Mouse (Mus musculus) forebrain, postnatal 0 days (tissue): ENCODE measurements at regions not wholly inside any gene's neighbourhood (a gene's known extent, or its start where the extent isn't known, plus 50 kb on each side); places are given as distances from the start of the nearest gene placed in this dataset.

ENCODE experiments used
- ATAC-seq: fragments of 200-750 bp; cut with Nextera tagmentation; 2 replicates; pipeline ENCODE4 v1.8.0; 2017; ENCODE audit warnings: mild to moderate bottlenecking, moderate library complexity
- DNase-seq: peaks from one replicate; pipeline ENCODE4 v3.0.0-alpha.2; 2015
- H3K27ac ChIP-seq: fragments of 300-500 bp; sonication (generic); 2 replicates; pipeline ENCODE4 v1.5.1; 2014; ENCODE audit warnings: low read depth, mild to moderate bottlenecking, antibody characterized with exemption, low read length, moderate library complexity, mixed read lengths
- H3K27me3 ChIP-seq: fragments of 300-500 bp; sonication (generic); 2 replicates; pipeline ENCODE4 v1.6.1; 2014; ENCODE audit warnings: mild to moderate bottlenecking, low read length, mixed read lengths; ENCODE audit not compliant: insufficient read depth
- H3K36me3 ChIP-seq: fragments of 300-500 bp; sonication (generic); 2 replicates; pipeline ENCODE4 v1.6.1; 2014; ENCODE audit warnings: mild to moderate bottlenecking, moderate library complexity; ENCODE audit not compliant: insufficient read depth
- H3K4me1 ChIP-seq: fragments of 300-500 bp; sonication (generic); 2 replicates; pipeline ENCODE4 v1.6.1; 2014; ENCODE audit warnings: antibody characterized with exemption; ENCODE audit not compliant: insufficient read depth
- H3K4me2 ChIP-seq: fragments of 300-500 bp; sonication (generic); 2 replicates; pipeline ENCODE4 v1.6.1; 2014; ENCODE audit warnings: low read depth, mild to moderate bottlenecking, moderate library complexity
- H3K4me3 ChIP-seq: fragments of 300-500 bp; sonication (generic); 2 replicates; pipeline ENCODE4 v1.5.1; 2014; ENCODE audit warnings: low read depth, low read length, mixed read lengths
- H3K9ac ChIP-seq: fragments of 300-500 bp; sonication (generic); 2 replicates; pipeline ENCODE4 v1.6.1; 2014; ENCODE audit warnings: mild to moderate bottlenecking
- H3K9me3 ChIP-seq: fragments of 300-500 bp; sonication (generic); 2 replicates; pipeline ENCODE4 v1.6.1; 2016; ENCODE audit warnings: low read length
- CTCF ChIP-seq: sonication (generic); IDR thresholded peaks from 2 replicates; pipeline ENCODE4 v1.5.1; 2016; ENCODE audit warnings: antibody characterized with exemption, control low read depth, low read depth
- WGBS: fragments of 180-500 bp; shearing (Covaris S2); extraction: QIAGEN DNeasy Blood & Tissue Kit; methylation state at CpG from one replicate; pipeline ENCODE4 v1.1.7; 2014; 5-methylcytosine and 5-hydroxymethylcytosine counted together

DNA sequence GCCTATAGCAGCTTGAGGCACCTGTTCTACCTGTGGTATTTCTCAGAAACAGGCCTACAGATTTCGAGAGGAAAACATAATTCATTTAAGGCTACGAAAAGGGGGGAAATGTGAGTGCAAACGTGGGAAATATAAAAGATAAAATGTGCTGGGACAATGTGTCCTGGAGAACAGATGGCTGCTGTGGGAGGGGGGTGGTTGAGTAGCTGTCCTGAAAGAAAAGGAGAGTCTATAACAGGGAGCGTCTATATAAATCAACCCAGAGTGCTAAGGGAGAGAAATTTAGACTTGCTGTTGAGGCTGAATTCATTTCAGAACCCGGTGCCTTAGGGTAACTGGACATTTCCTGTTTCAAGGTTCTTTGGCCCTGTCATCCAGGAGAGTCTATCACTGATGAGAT lies 625.5 kb upstream of the Pou3f3 start:
- Histone ChIP-seq H3K4me3 (no peak overlapping the region), H3K27me3 (no peaks in the 10 kb centered on the region), H3K36me3 (no peaks in the 10 kb centered on the region), H3K4me1 (no peaks in the 10 kb centered on the region), H3K4me2 (no peak overlapping the region), H3K9ac (no peak overlapping the region), H3K9me3 (no peaks in the 10 kb centered on the region), H3K27ac (no peak overlapping the region)
- TF ChIP-seq CTCF: no peak
- WGBS: 72% methylated on average over 5 of the region's 5 CpGs
- DNase-seq (no peak), ATAC-seq (no peak)

DNA sequence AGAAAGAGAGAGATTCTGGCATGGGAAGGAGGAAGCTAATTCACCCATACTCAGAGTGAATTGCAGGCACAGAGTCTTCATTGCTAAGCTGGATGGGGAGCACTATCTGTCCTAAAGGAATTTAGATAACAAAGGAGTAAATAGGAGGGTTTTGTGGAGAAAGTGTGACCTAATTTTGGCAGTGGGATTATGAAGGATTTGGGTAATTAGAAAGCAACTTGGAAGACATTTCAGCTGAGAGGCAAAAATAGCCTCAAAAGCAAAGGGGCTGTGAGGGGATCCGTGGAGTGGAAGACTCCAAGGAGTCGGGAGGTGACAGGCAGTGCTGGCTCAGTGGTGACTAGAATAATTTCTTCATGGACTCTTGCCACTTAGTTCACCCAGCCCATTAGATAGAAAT lies 599.5 kb upstream of the Pou3f3 start:
- no peaks in the 10 kb centered on the region for H3K9me3 ChIP-seq
- H3K4me2 ChIP-seq: no peak overlapping the region
- WGBS: 5% methylated on average over 2 of the region's 2 CpGs
- no peak overlapping the region for H3K4me3 ChIP-seq
- no peak overlapping the region for H3K9ac ChIP-seq
- no peak overlapping the region for H3K27ac ChIP-seq
- TF ChIP-seq CTCF: no peak
- H3K27me3 ChIP-seq: no peaks in the 10 kb centered on the region
- ATAC-seq (no peak), DNase-seq (no peak)
- no peaks in the 10 kb centered on the region for H3K36me3 ChIP-seq
- H3K4me1 ChIP-seq: no peaks in the 10 kb centered on the region

DNA sequence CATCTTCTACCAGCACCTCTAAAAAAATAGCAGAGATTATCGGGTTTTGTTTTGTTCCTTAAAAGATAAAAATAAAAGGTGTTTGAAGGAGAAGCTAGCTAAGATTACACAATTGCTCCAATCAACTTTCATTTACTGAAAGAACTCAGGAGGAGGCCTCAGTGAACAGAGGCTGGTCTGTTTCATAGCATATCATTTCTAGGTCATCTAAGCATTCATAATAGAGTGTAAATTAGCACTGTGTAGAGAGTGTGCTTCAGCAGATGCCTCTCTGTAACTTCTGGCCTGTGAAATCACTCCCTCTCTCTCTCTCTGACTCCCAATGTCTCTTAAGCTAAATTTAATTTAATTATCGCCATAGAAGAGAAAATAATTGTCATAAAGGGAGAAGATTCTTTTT lies 597.0 kb upstream of the Pou3f3 start:
- DNase-seq (no peak), ATAC-seq (no peak)
- no peak for TF ChIP-seq CTCF

DNA sequence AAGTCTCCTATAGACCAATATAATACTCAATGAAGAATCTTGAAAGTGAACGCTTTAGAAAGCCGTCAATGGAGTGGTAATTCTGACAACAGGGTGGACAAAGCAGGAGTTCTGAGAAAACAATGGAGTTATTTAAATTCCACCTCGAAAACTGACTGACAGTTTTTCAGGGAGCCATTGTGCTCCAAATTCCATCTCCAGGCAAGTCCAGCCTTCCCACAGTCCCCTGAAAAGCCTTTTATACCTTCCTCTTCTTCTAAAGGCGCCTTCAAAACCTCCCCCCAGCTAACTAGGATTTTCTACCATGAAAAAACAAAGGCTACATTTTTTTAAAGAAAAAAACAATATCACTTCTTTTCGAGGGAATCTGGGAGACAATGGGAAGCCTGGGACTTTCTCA lies 588.0 kb upstream of the Pou3f3 start:
- Histone ChIP-seq H3K9ac (no peak overlapping the region), H3K4me2 (no peak overlapping the region), H3K27me3 (no peaks in the 10 kb centered on the region), H3K36me3 (no peaks in the 10 kb centered on the region), H3K27ac (no peak overlapping the region), H3K4me3 (no peak overlapping the region), H3K4me1 (no peaks in the 10 kb centered on the region), H3K9me3 (no peaks in the 10 kb centered on the region)
- WGBS: 21% methylated on average over 5 of the region's 5 CpGs
- ATAC-seq: no peak
- no peak for TF ChIP-seq CTCF
- no peak for DNase-seq

More for the DNA sequence above, 597.0 kb upstream of the Pou3f3 start:
- Histone ChIP-seq H3K27me3 (no peaks in the 10 kb centered on the region), H3K27ac (no peak overlapping the region), H3K4me3 (no peak overlapping the region), H3K9me3 (no peaks in the 10 kb centered on the region), H3K36me3 (no peaks in the 10 kb centered on the region), H3K4me2 (no peak overlapping the region), H3K4me1 (no peaks in the 10 kb centered on the region), H3K9ac (no peak overlapping the region)
- 43% methylated on average over 2 of the region's 2 CpGs for WGBS

DNA sequence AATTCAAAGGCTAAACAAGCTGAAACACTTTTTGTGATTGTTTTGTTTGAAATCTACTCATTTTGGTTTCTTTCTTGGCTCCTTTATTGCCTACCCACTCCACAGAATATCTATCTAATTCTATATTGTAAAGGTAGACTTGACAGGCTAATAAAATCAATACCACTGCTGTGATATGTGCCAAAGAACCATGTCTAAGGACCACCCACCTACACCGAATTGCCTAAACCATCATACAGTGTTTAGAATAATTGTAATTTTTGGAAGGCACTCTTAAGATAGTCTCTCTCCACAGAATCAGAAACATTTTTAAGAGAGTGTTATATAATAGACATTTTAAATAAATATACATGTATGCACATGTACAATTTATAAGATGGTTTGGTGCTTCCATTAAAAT lies 587.6 kb upstream of the Pou3f3 start:
- no peaks in the 10 kb centered on the region for H3K36me3 ChIP-seq
- H3K9ac ChIP-seq: no peak overlapping the region
- ATAC-seq (no peak), DNase-seq (no peak)
- H3K4me3 ChIP-seq: no peak overlapping the region
- TF ChIP-seq CTCF: no peak
- H3K9me3 ChIP-seq: no peaks in the 10 kb centered on the region
- WGBS: 59% methylated on average over 1 of the region's 1 CpGs
- H3K4me2 ChIP-seq: no peak overlapping the region
- no peaks in the 10 kb centered on the region for H3K4me1 ChIP-seq
- H3K27me3 ChIP-seq: no peaks in the 10 kb centered on the region
- H3K27ac ChIP-seq: no peak overlapping the region

DNA sequence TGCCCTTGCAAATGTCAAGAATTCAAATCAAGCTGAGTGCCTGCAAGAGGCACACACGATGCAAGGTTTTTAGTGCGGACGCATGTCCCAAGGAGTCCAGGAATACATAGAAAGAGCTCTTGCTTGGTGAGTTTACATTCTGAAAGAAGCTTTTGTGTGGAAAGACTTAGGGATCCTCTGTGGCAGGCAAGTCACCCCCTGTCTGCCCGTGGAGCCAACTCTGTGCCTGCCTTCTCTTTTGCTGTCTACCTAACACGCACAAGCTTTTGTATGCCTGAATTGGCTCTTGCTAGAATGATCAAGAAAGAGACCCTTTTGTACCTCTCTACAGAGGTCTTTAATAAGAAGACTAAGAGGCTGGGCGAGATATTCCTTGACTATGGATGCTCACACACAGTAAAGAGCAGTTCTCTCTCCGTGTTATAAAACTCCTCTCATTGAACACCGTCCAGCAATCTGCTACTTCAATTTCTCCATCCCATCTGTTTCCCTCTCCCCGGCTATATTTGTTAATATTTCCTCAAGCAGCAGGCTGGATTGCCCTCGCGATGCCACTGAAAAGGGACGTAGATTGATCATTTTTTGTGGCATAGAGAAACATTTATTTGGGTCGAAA lies 543.3 kb upstream of the Pou3f3 start:
- Histone ChIP-seq H3K9me3 (no peaks in the 10 kb centered on the region), H3K4me1 (peaks cover 4% of the 10 kb centered on the region; the same call in 1 of the 2 replicates), H3K27me3 (no peaks in the 10 kb centered on the region), H3K4me3 (no peak overlapping the region), H3K27ac (no peak overlapping the region), H3K36me3 (no peaks in the 10 kb centered on the region), H3K4me2 (peak overlapping the region; percentile 17), H3K9ac (no peak overlapping the region)
- 17% methylated on average over 13 of the region's 13 CpGs for WGBS
- peak; percentile 42 for DNase-seq
- no peak for TF ChIP-seq CTCF
- ATAC-seq: peak; percentile 29

DNA sequence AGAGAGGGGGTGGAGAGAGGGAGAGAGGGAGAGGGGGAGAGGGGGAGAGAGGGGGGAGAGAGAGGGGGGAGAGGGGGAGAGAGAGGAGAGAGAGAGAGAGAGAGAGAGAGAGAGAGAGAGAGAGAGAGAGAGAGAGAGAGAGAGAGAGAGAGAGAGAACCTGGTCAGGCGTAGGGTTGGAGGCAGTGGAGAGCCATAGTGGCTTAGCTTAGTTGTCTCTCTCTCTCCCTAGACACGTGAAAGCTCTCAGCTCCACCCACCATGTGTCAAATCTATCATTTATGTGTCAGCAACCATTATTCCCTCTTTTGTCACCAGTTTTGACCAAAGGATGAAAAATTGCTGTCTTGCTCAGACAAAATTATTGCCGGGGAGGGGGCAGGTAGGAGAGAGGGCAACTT lies 542.7 kb upstream of the Pou3f3 start:
- Histone ChIP-seq H3K4me3 (no peak overlapping the region), H3K4me1 (peaks cover 4% of the 10 kb centered on the region; the same call in 1 of the 2 replicates), H3K4me2 (no peak overlapping the region), H3K36me3 (no peaks in the 10 kb centered on the region), H3K27me3 (no peaks in the 10 kb centered on the region), H3K27ac (no peak overlapping the region), H3K9ac (no peak overlapping the region), H3K9me3 (no peaks in the 10 kb centered on the region)
- WGBS: 40% methylated on average over 3 of the region's 3 CpGs
- DNase-seq: no peak
- TF ChIP-seq CTCF: no peak
- ATAC-seq: no peak
